Mouse (Mus musculus) R1 (cell line): ENCODE measurements around the gene Mmp28.

Experiments
- DNase-seq: peaks from one replicate; pipeline ENCODE4 v3.0.0-alpha.2; 2018; ENCODE audit warnings: low read depth, low spot score

The Mmp28 gene

DNA sequence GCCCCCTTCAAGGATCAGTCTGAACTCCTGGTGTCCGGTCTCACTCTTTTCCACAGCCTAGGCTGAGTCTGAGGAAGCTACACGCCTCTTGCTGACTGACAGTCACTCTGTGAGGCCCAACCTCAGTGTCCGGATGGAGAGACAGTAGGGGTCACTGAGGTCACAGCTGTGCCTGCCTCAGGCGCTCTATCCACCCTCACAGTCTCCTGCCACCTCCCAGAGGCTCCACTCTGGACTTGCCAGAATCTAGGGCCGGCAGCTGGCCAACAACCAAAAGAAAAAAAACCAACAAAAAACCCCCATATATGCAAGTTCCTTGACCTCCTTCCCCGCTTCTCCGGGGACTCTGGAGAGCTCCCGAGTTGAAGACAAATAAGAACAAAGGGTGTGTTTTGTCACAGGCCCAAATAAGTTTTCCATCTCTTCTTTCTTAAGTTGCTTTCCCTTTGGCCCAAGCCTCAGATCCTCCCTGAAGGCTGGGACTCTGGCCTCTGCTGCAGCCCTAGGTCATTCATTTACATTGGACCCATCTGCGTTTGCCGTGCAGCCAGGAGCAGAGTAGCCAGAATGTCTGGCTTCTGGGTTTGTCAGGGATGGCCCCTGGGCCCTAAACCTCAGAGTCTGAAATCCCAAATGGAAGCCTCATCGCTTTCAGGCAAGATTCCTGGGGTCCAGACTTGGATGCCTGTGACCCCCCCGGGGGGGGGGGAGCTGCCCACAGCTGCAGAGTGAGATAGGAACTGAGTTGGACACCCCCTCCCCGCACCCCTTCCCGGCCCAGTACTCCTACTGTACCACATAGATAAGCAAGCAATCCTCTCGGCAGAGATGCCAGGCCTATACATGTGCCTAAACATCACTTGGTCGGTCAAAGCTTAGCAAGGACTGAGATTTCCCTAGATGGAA, 14.6 kb downstream of the Mmp28 start:
- peak; percentile 41 for DNase-seq

DNA sequence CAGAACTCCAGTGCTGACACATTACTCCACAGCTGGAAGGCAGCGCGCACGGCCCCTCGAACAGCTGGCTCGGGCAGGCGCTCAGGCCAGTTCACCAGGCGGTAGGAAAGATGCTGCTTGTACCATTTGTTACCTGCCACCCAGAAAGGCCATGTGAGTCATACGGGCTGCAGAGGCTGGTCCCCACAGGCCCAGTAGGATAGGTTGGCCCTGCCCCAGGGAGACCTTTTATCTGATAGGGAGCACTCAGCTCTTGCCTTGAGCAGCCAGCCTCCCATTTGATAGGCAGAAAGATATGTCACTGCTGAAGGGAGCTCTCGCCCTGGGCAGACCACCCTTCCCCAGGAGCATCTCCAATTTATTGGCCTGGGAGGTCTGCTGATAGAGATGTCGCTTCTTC, 15.3 kb downstream of the Mmp28 start:
- no peak for DNase-seq

DNA sequence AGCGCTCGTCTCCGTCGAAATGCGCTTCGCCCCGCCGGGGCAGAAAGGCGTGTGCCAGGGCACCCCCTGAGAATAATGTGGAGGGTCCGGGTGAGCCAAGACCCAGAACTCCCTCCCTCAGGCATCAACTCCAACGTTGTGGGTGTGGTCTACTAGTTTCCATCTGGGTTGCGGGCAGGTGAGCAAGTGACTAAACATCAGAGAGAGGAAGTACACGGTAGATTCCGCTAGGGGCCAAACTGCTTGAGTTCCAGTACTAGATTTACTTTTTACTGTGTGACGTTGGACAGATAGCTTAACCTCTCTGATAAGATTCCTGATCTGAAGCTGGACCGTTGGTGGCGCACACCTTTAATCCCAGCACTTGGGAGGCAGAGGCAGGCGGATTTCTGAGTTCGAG, 17.9 kb downstream of the Mmp28 start:
- peak; percentile 93 for DNase-seq

DNA sequence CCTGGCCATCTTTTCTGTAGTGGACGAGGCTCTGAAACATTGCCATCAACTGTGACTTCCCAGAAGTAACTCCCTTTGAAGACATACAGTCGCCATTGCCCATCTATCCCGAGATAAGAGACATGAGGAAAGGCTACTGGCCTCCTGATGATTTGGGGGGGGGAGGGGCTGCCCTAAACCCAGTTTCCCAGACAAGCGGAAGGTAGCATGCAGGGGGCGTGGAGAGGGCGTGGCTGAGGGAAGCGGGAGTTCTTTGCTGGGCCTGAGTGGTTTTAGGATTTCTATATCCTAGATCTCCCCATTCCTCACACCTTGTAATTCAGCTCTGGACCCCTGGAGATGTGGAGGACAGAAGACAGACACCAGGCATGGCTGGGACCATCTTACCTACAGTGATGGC, 19.0 kb downstream of the Mmp28 start:
- peak; percentile 70 for DNase-seq

DNA sequence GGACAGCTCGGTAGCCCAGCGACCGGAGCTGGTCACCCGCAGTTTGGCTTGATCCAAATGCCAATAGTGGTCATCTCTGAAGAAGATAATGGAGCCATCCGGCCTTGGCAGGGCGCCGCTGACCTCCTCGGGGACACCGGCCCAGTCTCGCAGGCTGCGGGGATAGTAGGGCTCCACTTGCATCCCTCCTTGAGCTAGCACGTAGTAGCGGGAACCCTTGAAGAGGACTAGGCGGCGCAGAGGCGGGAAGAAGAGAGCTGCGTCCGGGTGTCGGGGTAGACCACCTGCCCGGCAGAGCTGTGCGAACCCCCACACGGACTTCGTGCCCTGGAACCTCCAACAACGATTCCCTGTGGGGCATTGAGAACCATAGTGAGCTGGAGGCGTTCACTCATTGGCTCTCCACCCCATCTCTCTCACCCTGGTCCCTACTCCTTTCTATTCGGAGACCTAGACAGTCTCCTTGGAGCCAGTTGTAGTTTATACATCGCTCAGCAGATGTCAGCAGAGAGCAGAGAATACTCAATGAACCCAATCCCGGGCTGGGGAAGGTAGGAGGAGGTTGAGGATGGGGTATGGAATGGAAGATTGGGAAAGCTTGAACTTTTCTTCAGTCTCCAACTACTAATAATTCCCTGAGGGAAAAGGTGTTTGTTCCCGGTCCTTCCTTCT, 20.1 kb downstream of the Mmp28 start:
- DNase-seq: peak; percentile 87

DNA sequence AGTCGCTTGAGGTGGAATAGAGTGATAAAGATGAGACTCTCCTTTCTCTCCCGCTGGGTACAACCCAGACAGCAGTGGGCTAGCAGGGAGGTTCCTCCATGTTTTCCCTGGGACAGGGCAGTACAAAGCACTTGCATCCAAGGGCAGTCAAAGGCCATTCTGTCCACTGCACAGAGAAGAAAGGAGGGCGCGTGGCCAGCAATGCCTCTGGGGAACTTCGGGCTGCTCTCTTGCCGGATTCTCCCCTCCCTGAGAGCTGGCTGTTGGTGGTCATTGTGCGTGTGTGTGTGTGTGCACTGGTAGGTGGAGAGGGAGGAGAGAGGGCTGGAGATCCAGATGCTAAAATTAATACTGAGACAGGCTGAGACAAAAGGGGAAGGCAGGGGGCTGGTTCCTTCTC, 21.6 kb downstream of the Mmp28 start:
- no peak for DNase-seq

DNA sequence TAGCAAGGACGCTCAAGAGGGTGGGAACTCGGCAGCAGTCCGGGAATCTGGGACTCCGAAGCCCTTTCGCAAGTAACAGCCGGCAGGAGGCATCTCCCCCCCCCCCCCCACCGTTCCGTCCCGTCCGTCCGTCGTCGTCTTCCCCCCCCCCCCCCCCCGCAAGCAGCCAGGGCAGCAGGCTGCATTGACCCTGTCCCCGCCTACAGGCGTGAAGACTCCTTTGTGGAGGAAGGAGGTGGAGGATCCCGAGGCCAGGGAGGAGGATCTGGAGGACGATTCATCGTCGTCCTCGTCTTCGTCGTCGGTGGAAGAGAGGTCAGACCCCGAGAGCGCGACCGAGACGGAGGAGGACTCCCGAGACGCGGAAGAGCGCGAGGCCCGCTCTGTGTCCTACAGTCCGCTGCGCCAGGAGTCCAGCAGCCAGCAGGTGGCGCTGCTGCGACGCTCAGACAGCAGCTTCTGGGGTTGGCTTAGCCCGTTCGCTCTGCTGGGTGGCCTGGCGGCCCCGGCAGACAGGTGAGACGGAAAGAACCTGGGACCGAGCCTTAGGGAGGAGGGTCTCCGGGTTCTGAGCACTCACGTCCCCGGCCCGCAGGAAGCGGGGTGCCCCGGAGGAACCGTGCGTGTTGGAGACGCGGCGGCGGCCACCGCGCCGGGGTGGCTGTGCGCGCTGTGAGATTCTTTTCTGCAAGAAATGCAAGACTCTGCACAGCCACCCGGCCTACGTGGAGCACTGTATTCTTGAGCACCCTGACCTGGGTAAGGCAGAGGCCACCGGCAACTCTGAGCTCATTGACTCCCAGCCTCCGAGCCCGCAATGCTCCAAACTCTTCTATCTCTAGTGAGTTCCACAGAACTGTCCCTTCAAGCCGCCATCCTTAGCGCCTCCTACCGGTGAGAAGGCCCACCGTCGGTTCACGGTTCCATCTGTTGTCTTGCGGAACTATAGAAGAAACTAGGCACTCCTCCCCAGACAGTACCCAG, 22.5 kb downstream of the Mmp28 start:
- DNase-seq: peak; percentile 91

DNA sequence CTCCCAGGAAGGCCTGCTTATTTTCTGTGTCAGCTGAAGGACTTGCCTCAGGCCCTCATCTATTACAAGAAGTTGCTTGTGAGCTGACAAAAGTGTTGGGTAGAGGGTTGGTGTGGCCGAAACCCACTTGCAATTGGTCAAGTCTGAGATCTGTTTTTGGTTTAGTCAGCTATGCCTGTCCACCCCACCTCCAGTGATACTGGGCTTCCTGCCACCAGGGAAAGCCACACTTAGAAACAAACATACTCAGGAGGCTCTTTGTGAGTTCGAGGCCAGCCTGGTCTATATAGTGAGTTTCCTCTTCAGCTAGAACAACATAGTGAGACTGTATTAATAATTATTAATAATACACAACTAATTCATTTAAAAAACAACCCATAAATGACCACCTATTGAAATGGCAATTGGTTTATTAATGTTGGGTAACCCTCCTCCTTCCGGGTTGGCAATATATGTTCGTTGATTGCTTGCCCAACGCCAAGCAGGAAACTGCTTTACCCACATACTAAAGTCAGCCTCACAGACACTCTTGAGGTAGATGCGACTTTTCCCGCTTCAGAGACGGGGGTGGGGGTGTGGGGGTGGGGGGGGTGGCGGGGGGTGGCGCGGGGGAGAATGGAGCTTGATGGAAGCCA, 23.3 kb downstream of the Mmp28 start:
- DNase-seq: no peak

DNA sequence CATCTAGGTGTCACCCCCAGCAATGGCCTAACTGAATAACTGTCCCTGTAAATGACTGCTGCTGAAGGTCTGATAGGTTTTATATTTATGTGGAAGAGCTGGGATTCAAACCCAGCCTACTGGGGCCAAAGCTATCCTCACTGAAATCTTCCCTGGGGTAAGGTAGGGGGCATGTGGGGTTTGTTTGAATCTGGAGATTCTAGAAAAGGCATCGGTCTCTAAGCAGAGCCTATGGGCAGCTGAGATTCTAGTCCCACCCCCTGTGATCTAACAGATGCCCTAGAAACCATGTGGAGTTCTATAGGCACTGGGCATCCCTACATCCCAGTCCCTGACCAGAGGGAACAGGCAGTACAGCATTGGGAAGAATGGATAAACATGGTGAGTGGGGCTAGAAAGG, 25.5 kb downstream of the Mmp28 start, which contains the start of gene 1700020L24Rik:
1700020L24Rik (plus strand) TSS at position 301 of the 400 bp plus-strand sequence.
- DNase-seq: no peak

DNA sequence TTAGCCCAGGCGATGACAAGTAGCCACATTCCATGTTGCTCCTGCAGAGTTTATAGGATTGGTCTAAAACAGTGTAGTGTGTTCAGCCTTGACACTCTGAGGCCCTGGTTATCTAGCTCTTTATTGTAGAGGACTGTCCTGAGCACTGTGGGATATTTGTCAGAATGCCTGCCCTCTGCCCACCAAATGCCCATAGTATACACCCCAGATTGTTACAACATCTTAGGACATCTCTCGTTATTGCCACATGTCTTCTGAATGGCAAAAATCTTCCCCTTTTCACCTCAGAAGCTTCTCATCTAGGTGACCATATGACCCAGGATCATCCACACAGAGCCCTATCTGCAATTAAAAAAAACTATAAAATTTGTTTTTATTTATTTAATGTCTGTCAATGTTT, 30.3 kb downstream of the Mmp28 start:
- DNase-seq: no peak

DNA sequence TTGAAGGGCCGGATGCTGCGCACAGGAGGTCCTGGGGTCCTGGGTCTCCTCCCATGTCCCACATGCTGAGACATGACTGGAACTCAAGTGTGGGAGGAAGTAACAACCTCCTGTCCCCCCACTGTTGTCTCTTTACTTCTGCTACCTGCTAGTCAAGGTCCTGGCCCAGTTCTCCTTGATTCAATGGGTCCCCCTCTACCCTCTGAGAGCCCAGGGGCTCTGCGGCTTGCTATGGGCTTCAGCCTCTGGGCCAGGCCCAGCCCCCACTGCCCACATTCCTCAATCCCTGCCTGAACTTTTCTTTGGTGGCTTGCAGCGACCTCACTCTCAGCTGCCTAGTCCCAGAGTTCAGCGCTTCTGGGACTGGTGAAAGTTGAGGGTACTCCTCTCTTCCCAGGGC, 33.5 kb downstream of the Mmp28 start, which contains the start of gene Gas2l2:
Gas2l2 (minus strand) TSS at position 101 of the 400 bp plus-strand sequence.
- DNase-seq: no peak

DNA sequence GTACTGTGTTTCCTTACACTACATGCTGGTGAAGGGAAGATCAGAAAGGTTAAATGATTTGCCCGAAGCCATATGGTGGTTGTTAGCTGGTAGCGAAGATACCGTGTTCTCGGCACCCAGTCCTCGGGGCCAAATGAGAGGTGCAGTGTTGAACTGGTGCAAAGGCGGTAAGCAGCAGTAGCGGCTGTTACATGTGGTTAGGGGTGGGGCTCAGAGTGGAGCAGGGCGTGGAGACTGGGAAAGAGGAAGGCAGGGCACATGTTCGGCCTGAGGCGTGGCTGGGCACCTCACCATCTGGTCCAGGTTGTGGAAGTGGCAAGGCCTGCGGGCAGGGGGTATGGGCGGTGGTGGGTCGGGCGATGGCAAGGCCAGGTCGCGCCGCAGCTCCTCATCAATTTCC, 35.9 kb downstream of the Mmp28 start:
- DNase-seq: no peak

DNA sequence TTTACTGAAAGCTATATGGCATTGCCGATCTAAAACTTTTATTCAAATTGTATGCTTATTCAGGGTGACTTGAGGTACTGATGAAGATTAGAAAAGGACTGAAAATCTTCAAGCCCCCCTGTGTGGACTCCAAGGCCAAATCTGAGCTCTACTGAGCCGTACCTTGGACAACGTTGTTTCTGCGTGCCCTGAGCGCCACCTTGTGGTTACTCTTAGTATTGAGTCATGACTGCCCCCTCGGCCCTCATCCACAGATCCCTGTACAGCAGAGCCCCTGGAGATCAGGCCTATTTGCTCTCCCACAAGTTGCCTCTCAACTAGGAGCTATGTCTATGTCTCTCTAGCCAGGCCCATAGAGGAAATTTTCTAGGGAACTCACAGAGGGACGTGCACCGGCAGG, 38.2 kb downstream of the Mmp28 start:
- peak; percentile 71 for DNase-seq

DNA sequence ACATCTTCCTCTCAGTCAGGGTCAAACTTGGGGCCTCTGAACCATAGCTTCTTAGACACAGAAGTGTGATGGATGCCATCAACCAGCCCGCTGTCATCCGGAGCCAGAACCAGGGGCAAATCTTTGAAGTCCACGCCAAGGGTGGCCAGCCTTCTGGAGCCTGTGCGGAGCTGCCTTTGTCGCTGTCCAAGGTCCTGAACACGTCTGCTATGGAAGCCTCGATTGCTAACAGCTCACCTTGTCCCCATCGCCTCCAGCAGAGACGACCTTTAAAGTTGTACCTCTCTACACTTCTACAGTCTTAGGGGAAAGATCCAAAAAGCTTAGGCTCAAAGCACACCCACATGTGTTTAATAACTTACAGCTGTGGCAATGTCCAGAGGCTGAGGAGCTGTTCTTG, 41.6 kb downstream of the Mmp28 start:
- DNase-seq: peak; percentile 73

DNA sequence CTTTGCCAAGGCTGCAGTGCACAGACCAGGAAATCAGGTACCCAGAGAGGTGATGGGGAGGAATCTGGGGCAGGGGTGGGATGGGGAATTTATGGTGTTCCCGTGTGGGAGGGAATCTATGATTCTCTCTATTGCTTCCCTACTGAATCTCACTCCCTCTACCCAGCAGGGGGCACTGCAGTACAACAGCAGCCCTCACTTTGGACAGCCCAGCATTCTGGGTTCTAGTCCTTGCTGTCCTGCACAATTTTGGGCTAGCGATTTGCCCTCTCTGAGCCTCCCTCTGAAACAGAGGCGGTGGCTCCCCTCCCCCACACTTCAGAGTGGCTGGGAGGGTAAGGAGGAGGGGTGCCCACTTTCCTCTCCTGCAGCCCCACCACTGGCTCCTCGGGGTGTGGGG, 42.5 kb downstream of the Mmp28 start:
- DNase-seq: no peak

DNA sequence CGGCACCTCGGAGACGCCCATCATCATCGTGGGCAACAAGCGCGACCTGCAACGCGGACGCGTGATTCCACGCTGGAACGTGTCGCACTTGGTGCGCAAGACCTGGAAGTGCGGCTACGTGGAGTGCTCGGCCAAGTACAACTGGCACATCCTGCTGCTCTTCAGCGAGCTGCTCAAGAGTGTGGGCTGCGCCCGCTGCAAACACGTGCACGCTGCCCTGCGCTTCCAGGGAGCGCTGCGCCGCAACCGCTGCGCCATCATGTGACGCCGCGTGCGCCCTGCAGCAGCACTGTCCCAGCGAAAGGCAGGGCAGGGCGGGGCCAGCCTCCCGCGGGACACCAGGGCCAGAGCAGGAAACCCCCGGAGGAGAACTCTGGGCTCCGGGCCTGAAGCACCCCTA, 44.3 kb downstream of the Mmp28 start:
- peak; percentile 62 for DNase-seq

DNA sequence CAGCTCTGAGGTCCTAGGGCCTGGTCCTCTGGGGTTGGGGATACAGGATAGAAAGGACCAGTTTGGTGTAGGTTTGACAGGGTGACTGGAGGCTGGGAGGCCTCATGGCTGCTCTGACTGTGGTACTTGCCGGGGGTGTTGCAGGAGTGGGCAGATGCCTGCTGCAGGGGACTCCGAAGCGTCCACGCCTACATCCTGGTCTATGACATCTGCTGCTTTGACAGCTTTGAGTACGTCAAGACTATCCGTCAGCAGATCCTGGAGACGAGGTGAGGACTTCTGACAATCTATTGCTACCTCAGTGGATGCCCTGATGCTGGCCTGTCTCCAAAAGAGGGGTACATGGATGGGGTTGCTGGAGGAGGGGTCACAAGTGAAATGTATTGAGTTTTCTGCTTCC, 45.2 kb downstream of the Mmp28 start:
- no peak for DNase-seq

DNA sequence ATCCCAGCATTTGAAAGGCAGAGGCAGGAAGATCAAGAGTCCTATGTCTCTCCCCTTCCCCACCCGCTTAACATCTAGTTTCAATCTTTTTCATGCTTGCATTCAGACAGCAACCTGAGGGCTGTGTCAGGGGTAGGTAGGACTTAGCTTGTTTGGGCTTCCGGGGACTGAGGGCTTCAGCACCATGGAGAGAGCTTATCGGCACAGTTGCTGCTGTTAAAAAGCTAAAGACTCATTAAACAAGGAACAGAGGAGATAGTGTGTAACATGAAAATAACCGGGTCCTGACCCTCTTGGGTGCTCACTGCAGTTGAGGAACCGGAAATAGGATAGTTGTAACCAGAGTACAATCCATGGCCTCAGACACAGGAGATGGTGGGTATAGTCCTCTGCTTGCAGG, 45.8 kb downstream of the Mmp28 start:
- DNase-seq: peak; percentile 83

DNA sequence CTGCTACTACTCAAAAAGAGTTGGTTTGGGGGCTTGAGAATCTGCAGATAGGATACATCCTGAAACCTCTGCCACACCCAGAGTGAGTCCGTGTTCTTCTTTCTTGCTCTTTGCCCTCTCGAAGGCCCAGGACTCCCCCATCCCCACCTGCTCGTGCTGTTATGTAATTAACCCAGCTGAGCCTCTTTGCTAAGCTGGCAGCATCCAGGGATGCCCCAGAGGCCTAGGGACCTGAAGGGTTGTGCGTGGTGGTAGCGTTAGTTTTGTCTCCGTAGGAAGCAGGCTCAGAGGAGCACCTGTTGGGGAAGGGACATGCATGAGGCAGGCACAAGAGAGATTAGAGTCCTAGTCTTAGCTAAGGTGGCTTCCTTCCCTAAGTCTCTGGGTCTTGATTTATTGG, 52.4 kb downstream of the Mmp28 start:
- no peak for DNase-seq

DNA sequence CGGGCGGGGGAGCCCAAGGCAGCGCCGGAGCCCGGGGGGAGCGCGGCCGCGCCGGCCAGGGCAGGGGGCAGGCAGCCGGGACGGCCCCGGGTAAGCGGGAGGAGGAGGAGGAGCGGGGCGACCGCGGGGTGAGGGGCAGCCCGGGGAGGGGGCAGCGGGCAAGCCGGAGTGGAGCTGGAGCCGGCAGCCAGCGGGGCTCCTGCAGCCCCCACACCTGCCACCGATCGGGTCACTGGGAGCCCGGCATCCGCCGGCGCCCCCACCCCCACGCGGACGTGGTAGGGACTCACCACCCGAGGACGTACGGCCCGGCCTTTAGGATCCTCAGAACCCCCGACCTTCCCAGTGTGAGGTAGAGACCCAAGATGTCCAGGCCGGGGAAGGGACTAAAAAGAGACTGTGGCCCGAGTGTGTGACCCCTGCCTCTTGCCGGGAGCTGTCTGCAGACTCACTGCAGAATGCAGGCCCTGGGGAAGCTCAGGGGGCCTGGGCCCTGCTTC, 53.0 kb downstream of the Mmp28 start:
- DNase-seq: peak; percentile 34
